Mouse (Mus musculus) forelimb bud, embryonic 11.5 days (tissue): ENCODE results near the gene Pex14.

Experiments used
- DNase-seq: peaks from one replicate; pipeline ENCODE4 v3.0.0-alpha.2; 2012; ENCODE audit warnings: low read depth, low spot score

Gene Pex14

GRCm38 (mm10) chr4:148985541-148986476, 113.9 kb downstream of the Pex14 start:
- DNase-seq: peak; percentile 76

GRCm38 (mm10) chr4:148984701-148985540, 114.8 kb downstream of the Pex14 start:
- DNase-seq: peak; percentile 63

- DNase-seq: no peak
These were observed 117.4 kb downstream of the Pex14 start for GRCm38 (mm10) chr4:148982274-148982673.

- DNase-seq: no peak
These were observed 119.8 kb downstream of the Pex14 start for GRCm38 (mm10) chr4:148979837-148980236.

- no peak for DNase-seq
These were observed 120.8 kb downstream of the Pex14 start for GRCm38 (mm10) chr4:148978926-148979325.

GRCm38 (mm10) chr4:148978221-148978855, 121.3 kb downstream of the Pex14 start:
- no peak for DNase-seq

- no peak for DNase-seq
These were observed 124.8 kb downstream of the Pex14 start for GRCm38 (mm10) chr4:148974833-148975232.

- no peak for DNase-seq
These were observed 126.3 kb downstream of the Pex14 start for GRCm38 (mm10) chr4:148973387-148973786.

GRCm38 (mm10) chr4:148972707-148973106, 127.0 kb downstream of the Pex14 start:
- DNase-seq: no peak

- DNase-seq: no peak
These were observed 127.9 kb downstream of the Pex14 start for GRCm38 (mm10) chr4:148971613-148972242.

- DNase-seq: no peak
These were observed 128.9 kb downstream of the Pex14 start for GRCm38 (mm10) chr4:148970742-148971141.

GRCm38 (mm10) chr4:148969610-148970009, 130.1 kb downstream of the Pex14 start:
- DNase-seq: no peak

- DNase-seq: no peak
These were observed 130.8 kb downstream of the Pex14 start for GRCm38 (mm10) chr4:148968859-148969258.

GRCm38 (mm10) chr4:148966132-148966531, 133.5 kb downstream of the Pex14 start:
- no peak for DNase-seq

GRCm38 (mm10) chr4:148964541-148965310, 134.9 kb downstream of the Pex14 start:
- peak; percentile 77 for DNase-seq

- DNase-seq: no peak
These were observed 137.6 kb downstream of the Pex14 start for GRCm38 (mm10) chr4:148962096-148962495.

- DNase-seq: no peak
These were observed 138.6 kb downstream of the Pex14 start for GRCm38 (mm10) chr4:148961081-148961480.

GRCm38 (mm10) chr4:148960011-148960410, 139.7 kb downstream of the Pex14 start:
- DNase-seq: no peak

- no peak for DNase-seq
These were observed 144.4 kb downstream of the Pex14 start for GRCm38 (mm10) chr4:148955131-148955813.
